Mouse (Mus musculus): ENCODE data around the gene Fn3krp. TPM values are rescaled to one million over a fixed set of nuclear protein-coding genes. Genes with fewer than 3 reads are reported as not detected.

Gene Fn3krp
- total and polyA plus RNA-seq, 3 experiments: 6.8 to 77.1 (median 25.9) TPM

DNA sequence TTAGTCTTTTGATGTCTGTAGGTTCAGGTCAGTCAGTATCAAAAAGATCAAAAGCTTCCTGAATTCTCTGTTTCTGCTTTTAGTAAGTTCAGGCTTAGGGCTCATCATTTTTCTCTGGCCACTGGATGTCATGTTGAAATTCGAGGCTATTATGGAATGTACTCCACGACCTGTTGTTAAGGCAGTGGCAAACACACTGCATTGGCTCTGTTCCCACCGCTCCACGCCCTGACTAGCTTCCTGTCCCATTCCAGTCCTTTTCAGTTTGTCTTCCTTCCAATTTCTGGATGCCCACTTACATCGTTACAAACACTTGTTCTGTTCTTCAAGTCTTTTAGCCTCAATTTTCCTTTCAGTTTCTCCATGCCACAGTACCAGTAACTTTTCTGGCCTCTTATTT is 5.8 kb upstream of the Fn3krp start:
- Histone ChIP-seq H3K36me3 (ENCODE audit: control insufficient read depth in 1 of 2, insufficient read depth in 2 of 2, low read length in 2 of 2) (peaks cover 0 to 4% of the 10 kb centered on the region in 2 experiments; a peak in 2 of 4 replicates), H3K79me2 (ENCODE audit: control insufficient read depth, insufficient read depth, low read length, poor library complexity) (no peaks in the 10 kb centered on the region), H3K4me1 (ENCODE audit: control insufficient read depth in 1 of 2, insufficient read depth in 2 of 2, low read length in 2 of 2) (no peaks in the 10 kb centered on the region; a peak in 1 of 4 replicates), H3K9me3 (replicated peaks; ENCODE audit: insufficient read depth, low read length) (no peaks in the 10 kb centered on the region), H3K9ac (ENCODE audit: control insufficient read depth, low read depth, low read length, poor library complexity, severe bottlenecking) (no peak overlapping the region), H3K27ac (ENCODE audit: control insufficient read depth, low read depth, low read length) (no peak overlapping the region), H3K27me3 (ENCODE audit: control insufficient read depth in 1 of 2, insufficient read depth in 2 of 2, low read length in 2 of 2) (peaks cover 1 to 3% of the 10 kb centered on the region in 2 experiments; a peak in 1 of 4 replicates), H3K4me3 (ENCODE audit: control insufficient read depth in 1 of 2, insufficient read depth in 1 of 2, low read depth in 2 of 2, low read length in 2 of 2) (no peak overlapping the region)
- no peak for TF ChIP-seq POLR2AphosphoS5 (IDR thresholded peaks at IDR 0.05; ENCODE audit: borderline replicate concordance, low read depth, low read length)
- TF ChIP-seq RAD21 (IDR thresholded peaks at IDR 0.05; ENCODE audit: low read depth, low read length): no peak
- TF ChIP-seq MAZ (IDR thresholded peaks at IDR 0.05; ENCODE audit: low read depth, low read length): no peak
- TF ChIP-seq RCOR1 (IDR thresholded peaks at IDR 0.05; ENCODE audit: low read depth, low read length): no peak
- no peak for TF ChIP-seq BHLHE40 (IDR thresholded peaks at IDR 0.05; ENCODE audit: borderline replicate concordance, low read depth, low read length)
- no peak for TF ChIP-seq ELF1 (IDR thresholded peaks at IDR 0.05; ENCODE audit: low read depth, low read length)
- no peak for TF ChIP-seq USF2 (IDR thresholded peaks at IDR 0.05; ENCODE audit: borderline replicate concordance in 1 of 2, insufficient read depth in 1 of 2, low read depth in 1 of 2, low read length in 2 of 2)
- TF ChIP-seq KAT2A (conservative IDR thresholded peaks at IDR 0.05; ENCODE audit: low read depth, low read length): no peak
- no peak for TF ChIP-seq HCFC1 (IDR thresholded peaks at IDR 0.05; ENCODE audit: low read depth, low read length)
- TF ChIP-seq CTCF (IDR thresholded peaks at IDR 0.05 in 2 of 3, conservative IDR thresholded peaks at IDR 0.05 in 1 of 3; ENCODE audit: control insufficient read depth in 1 of 3, insufficient read depth in 1 of 3, low read depth in 2 of 3, low read length in 3 of 3, poor library complexity in 1 of 3, severe bottlenecking in 1 of 3): no peak
- no peak for TF ChIP-seq POLR2AphosphoS2 (IDR thresholded peaks at IDR 0.05; ENCODE audit: low read length)
- TF ChIP-seq JUND (IDR thresholded peaks at IDR 0.05; ENCODE audit: low read depth, low read length): no peak
- TF ChIP-seq NELFE (IDR thresholded peaks at IDR 0.05; ENCODE audit: low read depth, low read length): no peak
- no peak for TF ChIP-seq MAX (IDR thresholded peaks at IDR 0.05; ENCODE audit: low read length)
- no peak for TF ChIP-seq GABPA (IDR thresholded peaks at IDR 0.05; ENCODE audit: low read depth, low read length)
- no peak for TF ChIP-seq USF1 (IDR thresholded peaks at IDR 0.05; ENCODE audit: low read depth, low read length)
- no peak for TF ChIP-seq MEF2A (IDR thresholded peaks at IDR 0.05; ENCODE audit: extremely low read depth, insufficient replicate concordance, low read depth, low read length, poor library complexity, severe bottlenecking)
- no peak for TF ChIP-seq CHD1 (IDR thresholded peaks at IDR 0.05; ENCODE audit: low read depth, low read length)
- no peak for TF ChIP-seq ZC3H11A (IDR thresholded peaks at IDR 0.05; ENCODE audit: low read depth, low read length)
- DNase-seq (ENCODE audit: low read depth, low spot score): no peak

GRCm38 (mm10) chr11:121417971-121418370 is 3.2 kb upstream of the Fn3krp start:
- Histone ChIP-seq H3K27ac (ENCODE audit: control insufficient read depth, low read depth, low read length) (no peak overlapping the region), H3K4me1 (ENCODE audit: control insufficient read depth in 1 of 2, insufficient read depth in 2 of 2, low read length in 2 of 2) (peaks cover 2 to 5% of the 10 kb centered on the region in 2 experiments), H3K36me3 (ENCODE audit: control insufficient read depth in 1 of 2, insufficient read depth in 2 of 2, low read length in 2 of 2) (peaks cover 0 to 11% of the 10 kb centered on the region in 2 experiments; a peak in 2 of 4 replicates), H3K79me2 (ENCODE audit: control insufficient read depth, insufficient read depth, low read length, poor library complexity) (peaks cover 3% of the 10 kb centered on the region; the same call in 1 of the 2 replicates), H3K4me3 (ENCODE audit: control insufficient read depth in 1 of 2, insufficient read depth in 1 of 2, low read depth in 2 of 2, low read length in 2 of 2) (no peak overlapping the region), H3K27me3 (ENCODE audit: control insufficient read depth in 1 of 2, insufficient read depth in 2 of 2, low read length in 2 of 2) (peaks cover 1 to 3% of the 10 kb centered on the region in 2 experiments; a peak in 1 of 4 replicates), H3K9ac (ENCODE audit: control insufficient read depth, low read depth, low read length, poor library complexity, severe bottlenecking) (no peak overlapping the region), H3K9me3 (replicated peaks; ENCODE audit: insufficient read depth, low read length) (no peaks in the 10 kb centered on the region)
- TF ChIP-seq POLR2A (IDR thresholded peaks at IDR 0.05; ENCODE audit: control insufficient read depth in 1 of 2, insufficient read depth in 1 of 2, low read depth in 1 of 2, low read length in 2 of 2, poor library complexity in 1 of 2) (no peak), MAX (IDR thresholded peaks at IDR 0.05; ENCODE audit: low read length) (no peak), ETS1 (IDR thresholded peaks at IDR 0.05; ENCODE audit: low read depth, low read length) (no peak), MAZ (IDR thresholded peaks at IDR 0.05; ENCODE audit: low read depth, low read length) (no peak), GABPA (IDR thresholded peaks at IDR 0.05; ENCODE audit: low read depth, low read length) (no peak), ELF1 (IDR thresholded peaks at IDR 0.05; ENCODE audit: low read depth, low read length) (no peak), UBTF (IDR thresholded peaks at IDR 0.05; ENCODE audit: borderline replicate concordance, insufficient read depth, low read depth, low read length) (no peak), E2F4 (IDR thresholded peaks at IDR 0.05; ENCODE audit: borderline replicate concordance, low read depth, low read length) (no peak), KAT2A (conservative IDR thresholded peaks at IDR 0.05; ENCODE audit: low read depth, low read length) (no peak), RCOR1 (IDR thresholded peaks at IDR 0.05; ENCODE audit: low read depth, low read length) (no peak)
- no peak for DNase-seq (ENCODE audit: low read depth, low spot score)

All from MEL (cell line).